Mouse (Mus musculus): ENCODE results near the gene Kcnk4.

GRCm38 (mm10) chr19:6918321-6918720, 16.0 kb downstream of the Kcnk4 start:
- no peak for TF ChIP-seq SRF (IDR thresholded peaks at IDR 0.05; ENCODE audit: control insufficient read depth, insufficient read length, low read depth)
- TF ChIP-seq POLR2A (IDR thresholded peaks at IDR 0.05; ENCODE audit: insufficient read length, low read depth): no peak
- no peak for TF ChIP-seq USF1 (IDR thresholded peaks at IDR 0.05; ENCODE audit: low read depth)
- TF ChIP-seq POLR2AphosphoS2 (IDR thresholded peaks at IDR 0.05; ENCODE audit: insufficient read length, low read depth): no peak
- TF ChIP-seq MAX (IDR thresholded peaks at IDR 0.05; ENCODE audit: low read depth): no peak
- no peak for TF ChIP-seq MYOD1 (IDR thresholded peaks at IDR 0.05; ENCODE audit: control insufficient read depth in 1 of 3, insufficient read length in 2 of 3, low read depth in 2 of 3)
- TF ChIP-seq E2F4 (IDR thresholded peaks at IDR 0.05; ENCODE audit: insufficient read depth): no peak
- no peak for TF ChIP-seq MYOG (IDR thresholded peaks at IDR 0.05; ENCODE audit: control insufficient read depth in 1 of 3, insufficient read depth in 1 of 3, insufficient read length in 2 of 3, low read depth in 2 of 3)

All from myocyte (in vitro differentiated cells).